Mouse (Mus musculus) liver, embryonic 13.5 days (tissue): ENCODE results near the gene Eps8l2. TPM values are rescaled to one million over a fixed set of nuclear protein-coding genes. Genes with fewer than 3 reads are reported as not detected.

Experiments
- polyA plus RNA-seq: library from polyadenylated mRNA; unstranded; fragments of >200 nt; fragmentation: Nextera tagmentation; extraction: Ambion mirVana; gene quantifications from 2 replicates; pipeline ENCODE4 v1.2.1, GENCODE M21; 2015

Gene Eps8l2
- polyA plus RNA-seq, 1 experiment from 2014 or later = 5.1 TPM

Other genes starting within 250 kb of the Eps8l2 start
- 16.5 and 16.9 TPM in 2 replicates for gene Sigirr, start 238.3 kb upstream of the Eps8l2 start, polyA plus RNA-seq
- gene Ano9, start 221.1 kb upstream of the Eps8l2 start, polyA plus RNA-seq = 0.12 and 0.20 TPM in 2 replicates
- gene Ptdss2, start 216.5 kb upstream of the Eps8l2 start, polyA plus RNA-seq = 138 and 147 TPM in 2 replicates
- 55.0 and 58.0 TPM in 2 replicates for gene Rnh1, start 166.0 kb upstream of the Eps8l2 start, polyA plus RNA-seq
- 91.5 and 104 TPM in 2 replicates for gene Hras, start 144.9 kb upstream of the Eps8l2 start, polyA plus RNA-seq
- gene Lrrc56, start 144.7 kb upstream of the Eps8l2 start, polyA plus RNA-seq = 12.2 and 15.5 TPM in 2 replicates
- gene Lmntd2, start 124.8 kb upstream of the Eps8l2 start, polyA plus RNA-seq = 0.59 and 0.71 TPM in 2 replicates
- 23.9 and 26.7 TPM in 2 replicates for gene Rassf7, start 123.0 kb upstream of the Eps8l2 start, polyA plus RNA-seq
- gene Phrf1, start 110.1 kb upstream of the Eps8l2 start, polyA plus RNA-seq = 32.6 and 34.9 TPM in 2 replicates
- gene Irf7, start 72.4 kb upstream of the Eps8l2 start, polyA plus RNA-seq = 6.3 and 6.4 TPM in 2 replicates
- gene Cdhr5, start 62.1 kb upstream of the Eps8l2 start, polyA plus RNA-seq = 0.10 and 0.32 TPM in 2 replicates
- 0.22 TPM in 1 of 2 replicates, not detected in the other for gene Sct, start 59.7 kb upstream of the Eps8l2 start, polyA plus RNA-seq
- 0.03 TPM in 1 of 2 replicates, not detected in the other for gene Drd4, start 46.9 kb upstream of the Eps8l2 start, polyA plus RNA-seq
- gene Deaf1, start 11.2 kb upstream of the Eps8l2 start, polyA plus RNA-seq = 16.3 and 17.1 TPM in 2 replicates
- 18.2 and 19.6 TPM in 2 replicates for gene Tmem80, start 11.1 kb upstream of the Eps8l2 start, polyA plus RNA-seq
- gene Taldo1, start 53.3 kb downstream of the Eps8l2 start, polyA plus RNA-seq = 518 and 542 TPM in 2 replicates
- gene Gatd1, start 75.3 kb downstream of the Eps8l2 start, polyA plus RNA-seq = 18.1 and 18.3 TPM in 2 replicates
- gene Cend1, start 90.6 kb downstream of the Eps8l2 start, polyA plus RNA-seq = 0.10 and 0.14 TPM in 2 replicates
- 16.6 and 20.4 TPM in 2 replicates for gene Slc25a22, start 99.0 kb downstream of the Eps8l2 start, polyA plus RNA-seq
- gene Pidd1, start 105.1 kb downstream of the Eps8l2 start, polyA plus RNA-seq = 10.9 and 11.4 TPM in 2 replicates
- gene Rplp2, start 108.5 kb downstream of the Eps8l2 start, polyA plus RNA-seq = 1,223 and 1,240 TPM in 2 replicates
- gene Pnpla2, start 116.3 kb downstream of the Eps8l2 start, polyA plus RNA-seq = 11.9 and 13.8 TPM in 2 replicates
- gene Cracr2b, start 122.2 kb downstream of the Eps8l2 start, polyA plus RNA-seq = 3.6 and 4.0 TPM in 2 replicates
- gene Cd151, start 128.5 kb downstream of the Eps8l2 start, polyA plus RNA-seq = 4.1 and 5.0 TPM in 2 replicates
- gene Polr2l, start 136.3 kb downstream of the Eps8l2 start, polyA plus RNA-seq = 63.9 and 72.4 TPM in 2 replicates
- 49.3 and 49.7 TPM in 2 replicates for gene Tspan4, start 136.4 kb downstream of the Eps8l2 start, polyA plus RNA-seq
- 28.0 and 31.3 TPM in 2 replicates for gene Chid1, start 201.0 kb downstream of the Eps8l2 start, polyA plus RNA-seq
- 65.4 and 73.2 TPM in 2 replicates for gene Ap2a2, start 223.3 kb downstream of the Eps8l2 start, polyA plus RNA-seq